Mouse (Mus musculus): Measurements from ENCODE around the gene Lce1g. TPM values are rescaled to one million over a fixed set of nuclear protein-coding genes. Genes with fewer than 3 reads are reported as not detected.

The Lce1g gene
- total and polyA plus RNA-seq, 3 experiments = not detected

- H3K9me3 ChIP-seq (replicated peaks; ENCODE audit: insufficient read depth, low read length) = no peaks in the 10 kb centered on the region
- H3K9ac ChIP-seq (ENCODE audit: control insufficient read depth, low read depth, low read length, poor library complexity, severe bottlenecking) = no peak within 1 kb of the TSS
- no peaks in the 10 kb centered on the region for H3K79me2 ChIP-seq (ENCODE audit: control insufficient read depth, insufficient read depth, low read length, poor library complexity)
- no peaks in the 10 kb centered on the region for H3K4me1 ChIP-seq (ENCODE audit: control insufficient read depth in 1 of 2, insufficient read depth in 2 of 2, low read length in 2 of 2)
- no peak for DNase-seq (ENCODE audit: low read depth, low spot score)
- no peak within 1 kb of the TSS for H3K4me3 ChIP-seq (ENCODE audit: control insufficient read depth in 1 of 2, insufficient read depth in 1 of 2, low read depth in 2 of 2, low read length in 2 of 2)
- no peaks in the 10 kb centered on the region for H3K36me3 ChIP-seq (ENCODE audit: control insufficient read depth in 1 of 2, insufficient read depth in 2 of 2, low read length in 2 of 2)
- TF ChIP-seq ZC3H11A (IDR thresholded peaks at IDR 0.05; ENCODE audit: low read depth, low read length) (no peak), E2F4 (IDR thresholded peaks at IDR 0.05; ENCODE audit: borderline replicate concordance, low read depth, low read length) (no peak), POLR2AphosphoS2 (IDR thresholded peaks at IDR 0.05; ENCODE audit: low read length) (no peak), HCFC1 (IDR thresholded peaks at IDR 0.05; ENCODE audit: low read depth, low read length) (no peak), MAX (IDR thresholded peaks at IDR 0.05; ENCODE audit: low read length) (no peak), GATA1 (IDR thresholded peaks at IDR 0.05; ENCODE audit: low read depth, low read length) (no peak), EP300 (IDR thresholded peaks at IDR 0.05; ENCODE audit: low read depth in 1 of 2, low read length in 2 of 2) (no peak), CTCF (IDR thresholded peaks at IDR 0.05 in 2 of 3, conservative IDR thresholded peaks at IDR 0.05 in 1 of 3; ENCODE audit: control insufficient read depth in 1 of 3, insufficient read depth in 1 of 3, low read depth in 2 of 3, low read length in 3 of 3, poor library complexity in 1 of 3, severe bottlenecking in 1 of 3) (no peak), ZMIZ1 (IDR thresholded peaks at IDR 0.05; ENCODE audit: low read depth, low read length) (no peak)
- H3K27ac ChIP-seq (ENCODE audit: control insufficient read depth, low read depth, low read length) = no peak within 1 kb of the TSS
- H3K27me3 ChIP-seq (ENCODE audit: control insufficient read depth in 1 of 2, insufficient read depth in 2 of 2, low read length in 2 of 2) = no peaks in the 10 kb centered on the region
Measured at GRCm38 (mm10) chr3:92738996-92739395, 13.1 kb downstream of the Lce1g start, which contains the start of gene Gm38119. TSS of gene Gm38119 (minus strand) at chr3:92739096.

GRCm38 (mm10) chr3:92722631-92723030 is 29.5 kb downstream of the Lce1g start:
- no peaks in the 10 kb centered on the region for H3K36me3 ChIP-seq (ENCODE audit: control insufficient read depth in 1 of 2, insufficient read depth in 2 of 2, low read length in 2 of 2)
- TF ChIP-seq ETS1 (IDR thresholded peaks at IDR 0.05; ENCODE audit: low read depth, low read length) = no peak
- no peak for TF ChIP-seq RCOR1 (IDR thresholded peaks at IDR 0.05; ENCODE audit: low read depth, low read length)
- no peak for TF ChIP-seq E2F4 (IDR thresholded peaks at IDR 0.05; ENCODE audit: borderline replicate concordance, low read depth, low read length)
- no peak for TF ChIP-seq MXI1 (IDR thresholded peaks at IDR 0.05; ENCODE audit: low read depth, low read length)
- TF ChIP-seq KAT2A (conservative IDR thresholded peaks at IDR 0.05; ENCODE audit: low read depth, low read length) = no peak
- DNase-seq (ENCODE audit: low read depth, low spot score) = no peak
- no peaks in the 10 kb centered on the region for H3K9me3 ChIP-seq (replicated peaks; ENCODE audit: insufficient read depth, low read length)
- no peak overlapping the region for H3K4me3 ChIP-seq (ENCODE audit: control insufficient read depth in 1 of 2, insufficient read depth in 1 of 2, low read depth in 2 of 2, low read length in 2 of 2)
- no peaks in the 10 kb centered on the region for H3K4me1 ChIP-seq (ENCODE audit: control insufficient read depth in 1 of 2, insufficient read depth in 2 of 2, low read length in 2 of 2)
- H3K27me3 ChIP-seq (ENCODE audit: control insufficient read depth in 1 of 2, insufficient read depth in 2 of 2, low read length in 2 of 2) = no peaks in the 10 kb centered on the region; a peak in 1 of 4 replicates
- no peak overlapping the region for H3K27ac ChIP-seq (ENCODE audit: control insufficient read depth, low read depth, low read length)
- H3K79me2 ChIP-seq (ENCODE audit: control insufficient read depth, insufficient read depth, low read length, poor library complexity) = no peaks in the 10 kb centered on the region
- no peak overlapping the region for H3K9ac ChIP-seq (ENCODE audit: control insufficient read depth, low read depth, low read length, poor library complexity, severe bottlenecking)

GRCm38 (mm10) chr3:92720250-92720649 is 31.9 kb downstream of the Lce1g start, which contains the start of gene Lce1f:
TSS of gene Lce1f (minus strand) at chr3:92720350.
- no peak for DNase-seq (ENCODE audit: low read depth, low spot score)
- H3K9ac ChIP-seq (ENCODE audit: control insufficient read depth, low read depth, low read length, poor library complexity, severe bottlenecking) = no peak within 1 kb of the TSS
- no peaks in the 10 kb centered on the region for H3K79me2 ChIP-seq (ENCODE audit: control insufficient read depth, insufficient read depth, low read length, poor library complexity)

More at GRCm38 (mm10) chr3:92720250-92720649, 31.9 kb downstream of the Lce1g start, which contains the start of gene Lce1f:
- H3K27me3 ChIP-seq (ENCODE audit: control insufficient read depth in 1 of 2, insufficient read depth in 2 of 2, low read length in 2 of 2) = no peaks in the 10 kb centered on the region
- H3K27ac ChIP-seq (ENCODE audit: control insufficient read depth, low read depth, low read length) = no peak within 1 kb of the TSS
- no peaks in the 10 kb centered on the region for H3K9me3 ChIP-seq (replicated peaks; ENCODE audit: insufficient read depth, low read length)
- TF ChIP-seq ETS1 (IDR thresholded peaks at IDR 0.05; ENCODE audit: low read depth, low read length) = no peak
- no peak for TF ChIP-seq MYC (IDR thresholded peaks at IDR 0.05; ENCODE audit: low read depth, low read length)
- no peak for TF ChIP-seq BHLHE40 (IDR thresholded peaks at IDR 0.05; ENCODE audit: borderline replicate concordance, low read depth, low read length)
- TF ChIP-seq MYB (IDR thresholded peaks at IDR 0.05; ENCODE audit: low read depth, low read length) = no peak
- no peak for TF ChIP-seq POLR2AphosphoS2 (IDR thresholded peaks at IDR 0.05; ENCODE audit: low read length)
- TF ChIP-seq ZMIZ1 (IDR thresholded peaks at IDR 0.05; ENCODE audit: low read depth, low read length) = no peak
- TF ChIP-seq RAD21 (IDR thresholded peaks at IDR 0.05; ENCODE audit: low read depth, low read length) = no peak
- TF ChIP-seq GATA1 (IDR thresholded peaks at IDR 0.05; ENCODE audit: low read depth, low read length) = no peak
- no peak for TF ChIP-seq NELFE (IDR thresholded peaks at IDR 0.05; ENCODE audit: low read depth, low read length)
- no peak for TF ChIP-seq GABPA (IDR thresholded peaks at IDR 0.05; ENCODE audit: low read depth, low read length)
- TF ChIP-seq USF2 (IDR thresholded peaks at IDR 0.05; ENCODE audit: borderline replicate concordance in 1 of 2, insufficient read depth in 1 of 2, low read depth in 1 of 2, low read length in 2 of 2) = no peak
- no peak for TF ChIP-seq POLR2A (IDR thresholded peaks at IDR 0.05; ENCODE audit: control insufficient read depth in 1 of 2, insufficient read depth in 1 of 2, low read depth in 1 of 2, low read length in 2 of 2, poor library complexity in 1 of 2)
- no peak for TF ChIP-seq ZC3H11A (IDR thresholded peaks at IDR 0.05; ENCODE audit: low read depth, low read length)
- TF ChIP-seq ZKSCAN1 (IDR thresholded peaks at IDR 0.05; ENCODE audit: low read depth, low read length) = no peak
- H3K4me1 ChIP-seq (ENCODE audit: control insufficient read depth in 1 of 2, insufficient read depth in 2 of 2, low read length in 2 of 2) = no peaks in the 10 kb centered on the region
- H3K36me3 ChIP-seq (ENCODE audit: control insufficient read depth in 1 of 2, insufficient read depth in 2 of 2, low read length in 2 of 2) = no peaks in the 10 kb centered on the region
- no peak within 1 kb of the TSS for H3K4me3 ChIP-seq (ENCODE audit: control insufficient read depth in 1 of 2, insufficient read depth in 1 of 2, low read depth in 2 of 2, low read length in 2 of 2)

Data from MEL (cell line).